Mouse (Mus musculus): Measurements from ENCODE around the gene Aqp3. TPM values are rescaled to one million over a fixed set of nuclear protein-coding genes. Genes with fewer than 3 reads are reported as not detected.
A peak's percentile ranks its signal among the peaks of the same experiment; 100 is the strongest.

Aqp3 gene
- polyA plus RNA-seq (2015; fragmentation: Nextera tagmentation; extraction: Ambion mirVana) = 7.3 and 10.7 TPM in 2 replicates

- ATAC-seq (peak; percentile 64), DNase-seq (peak; percentile 76)
- under 1% methylated on average over 42 of the region's 42 CpGs for WGBS (ENCODE audit: insufficient replicate concordance)
- peaks cover 20% of the 10 kb centered on the region for H3K27me3 ChIP-seq (ENCODE audit: insufficient read depth, low read length)
- H3K9ac ChIP-seq (replicated peaks) = peak within 1 kb of the TSS; percentile 59
- H3K4me3 ChIP-seq (ENCODE audit: low read depth, low read length) = peak within 1 kb of the TSS; percentile 48
- peaks cover 32% of the 10 kb centered on the region for H3K4me1 ChIP-seq (ENCODE audit: insufficient read depth)
- no peaks in the 10 kb centered on the region for H3K9me3 ChIP-seq (ENCODE audit: low read length)
- H3K27ac ChIP-seq (ENCODE audit: low read depth) = 0 out of 2 replicates have a peak within 1 kb of the TSS, but pooled peaks have one; percentile 1
- no peaks in the 10 kb centered on the region for H3K36me3 ChIP-seq (replicated peaks; ENCODE audit: insufficient read depth, low read length)
- H3K4me2 ChIP-seq (ENCODE audit: low read depth, low read length) = peak within 1 kb of the TSS; percentile 86
- no peak for TF ChIP-seq EP300 (IDR thresholded peaks at IDR 0.05; ENCODE audit: low read depth)
- peak; percentile 39 for TF ChIP-seq CTCF (IDR thresholded peaks at IDR 0.05; ENCODE audit: low read depth)
Observed at GRCm38 (mm10) chr4:41097871-41098576, at the start of gene Aqp3. Aqp3 (minus strand) TSS chr4:41098183.

GRCm38 (mm10) chr4:41142601-41143000 lies 44.6 kb upstream of the Aqp3 start:
- no peak for ATAC-seq
- peak overlapping the region; percentile 26; the same call in 1 of the 2 replicates for H3K27ac ChIP-seq (ENCODE audit: low read depth)
- no peak for DNase-seq

GRCm38 (mm10) chr4:41140174-41140875 lies 42.3 kb upstream of the Aqp3 start:
- ATAC-seq = no peak
- Histone ChIP-seq H3K27ac (ENCODE audit: low read depth) (no peak overlapping the region), H3K36me3 (replicated peaks; ENCODE audit: insufficient read depth, low read length) (peaks cover 25% of the 10 kb centered on the region), H3K27me3 (ENCODE audit: insufficient read depth, low read length) (no peaks in the 10 kb centered on the region), H3K9me3 (ENCODE audit: low read length) (no peaks in the 10 kb centered on the region), H3K4me3 (ENCODE audit: low read depth, low read length) (no peak overlapping the region), H3K4me2 (ENCODE audit: low read depth, low read length) (no peak overlapping the region), H3K4me1 (ENCODE audit: insufficient read depth) (peaks cover 13% of the 10 kb centered on the region; the same call in 1 of the 2 replicates), H3K9ac (replicated peaks) (no peak overlapping the region)
- no peak for DNase-seq
- WGBS (ENCODE audit: insufficient replicate concordance) = 81% methylated on average over 6 of the region's 6 CpGs
- TF ChIP-seq CTCF (IDR thresholded peaks at IDR 0.05; ENCODE audit: low read depth) = no peak
- TF ChIP-seq EP300 (IDR thresholded peaks at IDR 0.05; ENCODE audit: low read depth) = no peak

More at GRCm38 (mm10) chr4:41142601-41143000, 44.6 kb upstream of the Aqp3 start:
- Histone ChIP-seq H3K9me3 (ENCODE audit: low read length) (no peaks in the 10 kb centered on the region), H3K9ac (replicated peaks) (no peak overlapping the region), H3K4me1 (ENCODE audit: insufficient read depth) (peaks cover 13% of the 10 kb centered on the region; the same call in 1 of the 2 replicates), H3K4me3 (ENCODE audit: low read depth, low read length) (no peak overlapping the region), H3K27me3 (ENCODE audit: insufficient read depth, low read length) (no peaks in the 10 kb centered on the region), H3K4me2 (ENCODE audit: low read depth, low read length) (no peak overlapping the region), H3K36me3 (replicated peaks; ENCODE audit: insufficient read depth, low read length) (peaks cover 28% of the 10 kb centered on the region)
- WGBS (ENCODE audit: insufficient replicate concordance) = 73% methylated on average over 2 of the region's 2 CpGs
- TF ChIP-seq CTCF (IDR thresholded peaks at IDR 0.05; ENCODE audit: low read depth) (no peak), EP300 (IDR thresholded peaks at IDR 0.05; ENCODE audit: low read depth) (no peak)

GRCm38 (mm10) chr4:41136811-41137210 lies 38.8 kb upstream of the Aqp3 start:
- 0 out of 2 replicates have a peak, but pooled peaks have one; percentile 6 for ATAC-seq
- peak overlapping the region; percentile 99 for H3K27ac ChIP-seq (ENCODE audit: low read depth)
- no peaks in the 10 kb centered on the region for H3K9me3 ChIP-seq (ENCODE audit: low read length)
- H3K9ac ChIP-seq (replicated peaks) = peak overlapping the region; percentile 99
- no peaks in the 10 kb centered on the region for H3K27me3 ChIP-seq (ENCODE audit: insufficient read depth, low read length)
- no peak for TF ChIP-seq CTCF (IDR thresholded peaks at IDR 0.05; ENCODE audit: low read depth)
- no peak for TF ChIP-seq EP300 (IDR thresholded peaks at IDR 0.05; ENCODE audit: low read depth)
- H3K36me3 ChIP-seq (replicated peaks; ENCODE audit: insufficient read depth, low read length) = peaks cover 24% of the 10 kb centered on the region
- peaks cover 37% of the 10 kb centered on the region for H3K4me1 ChIP-seq (ENCODE audit: insufficient read depth)
- H3K4me2 ChIP-seq (ENCODE audit: low read depth, low read length) = peak overlapping the region; percentile 71
- 2% methylated on average over 8 of the region's 8 CpGs for WGBS (ENCODE audit: insufficient replicate concordance)
- peak overlapping the region; percentile 92 for H3K4me3 ChIP-seq (ENCODE audit: low read depth, low read length)
- peak; percentile 59 for DNase-seq

GRCm38 (mm10) chr4:41136454-41136805 lies 38.4 kb upstream of the Aqp3 start:
- Histone ChIP-seq H3K36me3 (replicated peaks; ENCODE audit: insufficient read depth, low read length) (peaks cover 24% of the 10 kb centered on the region), H3K27ac (ENCODE audit: low read depth) (peak overlapping the region; percentile 99), H3K27me3 (ENCODE audit: insufficient read depth, low read length) (no peaks in the 10 kb centered on the region), H3K9ac (replicated peaks) (peak overlapping the region; percentile 99), H3K4me1 (ENCODE audit: insufficient read depth) (peaks cover 38% of the 10 kb centered on the region), H3K9me3 (ENCODE audit: low read length) (no peaks in the 10 kb centered on the region), H3K4me3 (ENCODE audit: low read depth, low read length) (peak overlapping the region; percentile 92), H3K4me2 (ENCODE audit: low read depth, low read length) (peak overlapping the region; percentile 71)
- peak; percentile 63 for DNase-seq
- peak; percentile 52 for ATAC-seq
- TF ChIP-seq EP300 (IDR thresholded peaks at IDR 0.05; ENCODE audit: low read depth) = no peak
- no peak for TF ChIP-seq CTCF (IDR thresholded peaks at IDR 0.05; ENCODE audit: low read depth)
- 0% methylated on average over 4 of the region's 4 CpGs for WGBS (ENCODE audit: insufficient replicate concordance)

Measured in liver, postnatal 0 days (tissue).